Mouse (Mus musculus) forebrain, postnatal 0 days (tissue): ENCODE measurements around the gene Nom1. TPM values are rescaled to one million over a fixed set of nuclear protein-coding genes. Genes with fewer than 3 reads are reported as not detected.

Source experiments
- ATAC-seq: fragments of 200-750 bp; cut with Nextera tagmentation; 2 replicates; pipeline ENCODE4 v1.8.0; 2017; ENCODE audit warnings: mild to moderate bottlenecking, moderate library complexity
- DNase-seq: peaks from one replicate; pipeline ENCODE4 v3.0.0-alpha.2; 2015
- H3K27ac ChIP-seq: fragments of 300-500 bp; sonication (generic); 2 replicates; pipeline ENCODE4 v1.5.1; 2014; ENCODE audit warnings: low read depth, mild to moderate bottlenecking, antibody characterized with exemption, low read length, moderate library complexity, mixed read lengths
- H3K27me3 ChIP-seq: fragments of 300-500 bp; sonication (generic); 2 replicates; pipeline ENCODE4 v1.6.1; 2014; ENCODE audit warnings: mild to moderate bottlenecking, low read length, mixed read lengths; ENCODE audit not compliant: insufficient read depth
- H3K36me3 ChIP-seq: fragments of 300-500 bp; sonication (generic); 2 replicates; pipeline ENCODE4 v1.6.1; 2014; ENCODE audit warnings: mild to moderate bottlenecking, moderate library complexity; ENCODE audit not compliant: insufficient read depth
- H3K4me1 ChIP-seq: fragments of 300-500 bp; sonication (generic); 2 replicates; pipeline ENCODE4 v1.6.1; 2014; ENCODE audit warnings: antibody characterized with exemption; ENCODE audit not compliant: insufficient read depth
- H3K4me2 ChIP-seq: fragments of 300-500 bp; sonication (generic); 2 replicates; pipeline ENCODE4 v1.6.1; 2014; ENCODE audit warnings: low read depth, mild to moderate bottlenecking, moderate library complexity
- H3K4me3 ChIP-seq: fragments of 300-500 bp; sonication (generic); 2 replicates; pipeline ENCODE4 v1.5.1; 2014; ENCODE audit warnings: low read depth, low read length, mixed read lengths
- H3K9ac ChIP-seq: fragments of 300-500 bp; sonication (generic); 2 replicates; pipeline ENCODE4 v1.6.1; 2014; ENCODE audit warnings: mild to moderate bottlenecking
- H3K9me3 ChIP-seq: fragments of 300-500 bp; sonication (generic); 2 replicates; pipeline ENCODE4 v1.6.1; 2016; ENCODE audit warnings: low read length
- CTCF ChIP-seq: sonication (generic); IDR thresholded peaks from 2 replicates; pipeline ENCODE4 v1.5.1; 2016; ENCODE audit warnings: antibody characterized with exemption, control low read depth, low read depth
- WGBS: fragments of 180-500 bp; shearing (Covaris S2); extraction: QIAGEN DNeasy Blood & Tissue Kit; methylation state at CpG from one replicate; pipeline ENCODE4 v1.1.7; 2014; 5-methylcytosine and 5-hydroxymethylcytosine counted together
- polyA plus RNA-seq: library from polyadenylated mRNA; unstranded; fragments of >200 nt; fragmentation: Nextera tagmentation; extraction: Ambion mirVana; gene quantifications from 2 replicates; pipeline ENCODE4 v1.2.1, GENCODE M21; 2015
- total RNA-seq: library from RNA; depleted of rRNA; stranded (reverse); fragments of >200 nt; gene quantifications from 2 replicates; pipeline ENCODE4 v1.2.3, GENCODE M21; 2014

Nom1 gene
- total and polyA plus RNA-seq, 2 experiments from 2014 or later, result 17.0 to 29.6 TPM

GRCm38 (mm10) chr5:29475556-29475955 lies 41.1 kb downstream of the Nom1 start:
- Histone ChIP-seq H3K9ac (no peak overlapping the region), H3K27ac (no peak overlapping the region), H3K4me1 (no peaks in the 10 kb centered on the region), H3K4me2 (no peak overlapping the region), H3K27me3 (peaks cover 95% of the 10 kb centered on the region), H3K9me3 (no peaks in the 10 kb centered on the region), H3K36me3 (no peaks in the 10 kb centered on the region), H3K4me3 (no peak overlapping the region)
- 3% methylated on average over 5 of the region's 5 CpGs for WGBS
- TF ChIP-seq CTCF, result no peak
- ATAC-seq (no peak), DNase-seq (no peak)

- no peaks in the 10 kb centered on the region for H3K4me1 ChIP-seq
- TF ChIP-seq CTCF, result no peak
- H3K9ac ChIP-seq, result no peak overlapping the region
- peaks cover 98% of the 10 kb centered on the region for H3K27me3 ChIP-seq
- DNase-seq (no peak), ATAC-seq (no peak)
- no peak overlapping the region for H3K4me2 ChIP-seq
- H3K9me3 ChIP-seq, result no peaks in the 10 kb centered on the region
- whole genome bisulfite sequencing, result 5% methylated on average over 1 of the region's 1 CpGs
- H3K27ac ChIP-seq, result no peak overlapping the region
- no peaks in the 10 kb centered on the region for H3K36me3 ChIP-seq
- H3K4me3 ChIP-seq, result no peak overlapping the region
Measured at GRCm38 (mm10) chr5:29476021-29476420, 41.6 kb downstream of the Nom1 start.

- TF ChIP-seq CTCF, result no peak
- DNase-seq (no peak), ATAC-seq (peak; percentile 44)
- WGBS, result 2% methylated on average over 68 of the region's 73 CpGs
- Histone ChIP-seq H3K27me3 (peaks cover 97% of the 10 kb centered on the region), H3K9me3 (no peaks in the 10 kb centered on the region), H3K4me3 (peak overlapping the region; percentile 31), H3K4me1 (no peaks in the 10 kb centered on the region), H3K27ac (no peak overlapping the region), H3K4me2 (peak overlapping the region; percentile 48), H3K9ac (no peak overlapping the region), H3K36me3 (no peaks in the 10 kb centered on the region)
Measured at GRCm38 (mm10) chr5:29477474-29478207, 43.2 kb downstream of the Nom1 start.

- Histone ChIP-seq H3K36me3 (no peaks in the 10 kb centered on the region), H3K4me2 (peak within 1 kb of the TSS; percentile 48), H3K9ac (no peak within 1 kb of the TSS), H3K9me3 (no peaks in the 10 kb centered on the region), H3K27ac (no peak within 1 kb of the TSS), H3K27me3 (peaks cover 95% of the 10 kb centered on the region), H3K4me1 (no peaks in the 10 kb centered on the region), H3K4me3 (peak within 1 kb of the TSS; percentile 31)
- no peak for TF ChIP-seq CTCF
- 2% methylated on average over 65 of the region's 65 CpGs for WGBS
- ATAC-seq (peak; percentile 26), DNase-seq (peak; percentile 16)
Measured at GRCm38 (mm10) chr5:29478208-29479197, 44.0 kb downstream of the Nom1 start, which contains the start of gene Mnx1. Mnx1 (minus strand) TSS chr5:29478470.

GRCm38 (mm10) chr5:29479198-29479593 lies 44.7 kb downstream of the Nom1 start:
- peak; percentile 36; the same call in 1 of the 2 replicates for ATAC-seq
- WGBS, result under 1% methylated on average over 14 of the region's 14 CpGs
- H3K27me3 ChIP-seq, result peaks cover 90% of the 10 kb centered on the region
- H3K4me2 ChIP-seq, result no peak overlapping the region
- H3K9ac ChIP-seq, result no peak overlapping the region
- H3K36me3 ChIP-seq, result no peaks in the 10 kb centered on the region
- no peak overlapping the region for H3K4me3 ChIP-seq
- no peaks in the 10 kb centered on the region for H3K9me3 ChIP-seq
- H3K27ac ChIP-seq, result no peak overlapping the region
- peak; percentile 36 for TF ChIP-seq CTCF
- DNase-seq, result peak; percentile 42
- no peaks in the 10 kb centered on the region for H3K4me1 ChIP-seq

- Histone ChIP-seq H3K4me1 (0 out of 2 replicates have a peak, but pooled peaks cover 4% of the 10 kb centered on the region), H3K27me3 (peaks cover 86% of the 10 kb centered on the region), H3K4me3 (no peak overlapping the region), H3K27ac (no peak overlapping the region), H3K4me2 (no peak overlapping the region), H3K36me3 (no peaks in the 10 kb centered on the region), H3K9me3 (no peaks in the 10 kb centered on the region), H3K9ac (no peak overlapping the region)
- no peak for TF ChIP-seq CTCF
- ATAC-seq (no peak), DNase-seq (peak; percentile 1)
- 6% methylated on average over 4 of the region's 4 CpGs for WGBS
Measured at GRCm38 (mm10) chr5:29483801-29484200, 49.3 kb downstream of the Nom1 start.
